11 mouse cellular contexts compared by ENCODE assay signal in the genomic region with DNA sequence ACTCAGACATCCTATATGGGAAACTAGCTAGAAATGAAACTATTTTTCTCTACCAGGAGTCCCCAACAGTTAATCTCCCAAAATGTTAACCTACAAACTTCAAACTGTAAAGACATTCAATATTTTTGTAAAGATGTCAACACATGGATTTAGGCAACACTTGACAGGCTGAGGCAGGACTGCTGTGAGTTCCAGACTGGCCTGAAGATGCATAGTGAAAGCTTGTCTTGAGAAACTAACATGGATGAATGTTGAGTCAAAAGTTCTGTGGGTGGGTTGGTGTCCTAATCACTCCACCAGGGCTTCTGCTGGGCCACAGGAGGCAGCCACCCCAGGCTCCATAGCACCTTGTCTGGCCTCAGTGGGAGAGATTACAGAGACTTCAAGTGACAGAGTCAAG. TPM values are rescaled to one million over a fixed set of nuclear protein-coding genes. Genes with fewer than 3 reads are reported as not detected.
DNase-seq lines count a peak whose midpoint lies in the region; ATAC-seq lines count a peak whose summit lies in the region.
"Had no signal": no experiment of that assay in that cellular context is flagged by ENCODE, and none has a peak within 500 bp of the region (broad histone marks: within the 10 kb centered on the region; RNA-seq: fewer than 3 reads in every experiment).

No protein-coding gene starts in this region.

- peak overlapping the region; percentile 98; the same call in 1 of the 2 replicates for H3K4me3 ChIP-seq in lung, embryonic 15.5 days
- H3K4me3 ChIP-seq in embryonic facial prominence, embryonic 15.5 days (replicated peaks), result 0 out of 2 replicates have a peak overlapping the region, but pooled peaks have one; percentile 93
- H3K4me3 ChIP-seq in hindbrain, embryonic 16.5 days (ENCODE audit: low read length), result no peak overlapping the region
- H3K4me3 ChIP-seq in midbrain, embryonic 13.5 days (replicated peaks), result peak overlapping the region; percentile 90

- H3K36me3 ChIP-seq in lung, embryonic 15.5 days, result no peaks in the 10 kb centered on the region
- peaks cover 8% of the 10 kb centered on the region; the same call in 1 of the 2 replicates for H3K36me3 ChIP-seq in embryonic facial prominence, embryonic 15.5 days
- no peaks in the 10 kb centered on the region for H3K36me3 ChIP-seq in hindbrain, embryonic 16.5 days (ENCODE audit: control insufficient read depth, insufficient read depth, low read length)
- no peaks in the 10 kb centered on the region for H3K36me3 ChIP-seq in midbrain, embryonic 13.5 days

- H3K9ac ChIP-seq in lung, embryonic 15.5 days, result no peak overlapping the region
- no peak overlapping the region for H3K9ac ChIP-seq in embryonic facial prominence, embryonic 15.5 days
- no peak overlapping the region for H3K9ac ChIP-seq in hindbrain, embryonic 16.5 days (ENCODE audit: low read depth, low read length)
- H3K9ac ChIP-seq in midbrain, embryonic 13.5 days (replicated peaks), result no peak overlapping the region

- no peak for DNase-seq in lung, postnatal 4 days
- DNase-seq in ovary, adult 18-20 months (ENCODE audit: low spot score), result no peak
- DNase-seq in frontal cortex, postnatal 25 days (ENCODE audit: low spot score in 2 of 2), result no peak
- no peak for DNase-seq in layer of hippocampus, adult 11-12 months (ENCODE audit: low spot score)
- DNase-seq: cerebellum, adult 8-10 months; kidney, adult 18-20 months; right cerebral cortex, postnatal 14 days had no signal

- ATAC-seq in lung, embryonic 15.5 days (ENCODE audit: borderline replicate concordance, extremely low read depth, low FRiP score, low TSS enrichment), result no peak
- ATAC-seq in embryonic facial prominence, embryonic 15.5 days (ENCODE audit: insufficient number of reproducible peaks, low FRiP score, low TSS enrichment, low read depth), result no peak
- no peak for ATAC-seq in hindbrain, embryonic 16.5 days
- ATAC-seq in midbrain, embryonic 13.5 days, result no peak

- H3K27me3 ChIP-seq in lung, embryonic 15.5 days, result no peaks in the 10 kb centered on the region
- H3K27me3 ChIP-seq in embryonic facial prominence, embryonic 15.5 days, result no peaks in the 10 kb centered on the region
- H3K27me3 ChIP-seq in hindbrain, embryonic 16.5 days (replicated peaks; ENCODE audit: control insufficient read depth, insufficient read depth, low read length), result no peaks in the 10 kb centered on the region
- H3K27me3 ChIP-seq in midbrain, embryonic 13.5 days, result no peaks in the 10 kb centered on the region

- H3K4me2 ChIP-seq in lung, embryonic 15.5 days, result peak overlapping the region; percentile 60; the same call in 1 of the 2 replicates
- peak overlapping the region; percentile 64; the same call in 1 of the 2 replicates for H3K4me2 ChIP-seq in embryonic facial prominence, embryonic 15.5 days (replicated peaks)
- H3K4me2 ChIP-seq in hindbrain, embryonic 16.5 days (ENCODE audit: low read length), result peak overlapping the region; percentile 81
- H3K4me2 ChIP-seq in midbrain, embryonic 13.5 days (replicated peaks), result peak overlapping the region; percentile 83

- H3K4me1 ChIP-seq in lung, embryonic 15.5 days, result peaks cover 18% of the 10 kb centered on the region
- H3K4me1 ChIP-seq in embryonic facial prominence, embryonic 15.5 days, result peaks cover 25% of the 10 kb centered on the region
- peaks cover 17% of the 10 kb centered on the region for H3K4me1 ChIP-seq in hindbrain, embryonic 16.5 days (ENCODE audit: control insufficient read depth, insufficient read depth, low read depth, low read length)
- peaks cover 24% of the 10 kb centered on the region for H3K4me1 ChIP-seq in midbrain, embryonic 13.5 days (replicated peaks)

- no peak overlapping the region for H3K27ac ChIP-seq in lung, embryonic 15.5 days
- H3K27ac ChIP-seq in embryonic facial prominence, embryonic 15.5 days (replicated peaks), result no peak overlapping the region
- no peak overlapping the region for H3K27ac ChIP-seq in hindbrain, embryonic 16.5 days (ENCODE audit: low read depth, low read length)
- no peak overlapping the region for H3K27ac ChIP-seq in midbrain, embryonic 13.5 days

- no peaks in the 10 kb centered on the region for H3K9me3 ChIP-seq in lung, embryonic 15.5 days
- H3K9me3 ChIP-seq in embryonic facial prominence, embryonic 15.5 days (replicated peaks), result no peaks in the 10 kb centered on the region
- no peaks in the 10 kb centered on the region for H3K9me3 ChIP-seq in hindbrain, embryonic 16.5 days (ENCODE audit: control insufficient read depth, low read length)
- H3K9me3 ChIP-seq in midbrain, embryonic 13.5 days, result no peaks in the 10 kb centered on the region

RNA-seq across cellular contexts. Expression of a gene that starts 2.2 kb away (rescaled TPM):
- 13.5 and 15.4 TPM in 2 replicates for polyA plus RNA-seq in lung, embryonic 15.5 days (2015; fragmentation: Nextera tagmentation; extraction: Ambion mirVana)
- polyA plus RNA-seq in embryonic facial prominence, embryonic 15.5 days (2015; fragmentation: Nextera tagmentation; extraction: Ambion mirVana), result 16.1 and 17.7 TPM in 2 replicates
- polyA plus RNA-seq in hindbrain, embryonic 16.5 days (2015; fragmentation: Nextera tagmentation; extraction: Ambion mirVana), result 17.4 and 20.3 TPM in 2 replicates
- 26.2 and 28.5 TPM in 2 replicates for polyA plus RNA-seq in midbrain, embryonic 13.5 days (2015; fragmentation: Nextera tagmentation; extraction: Ambion mirVana)

RNA-seq across cellular contexts. Expression of a gene that starts 8.9 kb away (rescaled TPM):
- polyA plus RNA-seq in lung, embryonic 15.5 days (2015; fragmentation: Nextera tagmentation; extraction: Ambion mirVana), result 2.8 and 2.9 TPM in 2 replicates
- polyA plus RNA-seq in embryonic facial prominence, embryonic 15.5 days (2015; fragmentation: Nextera tagmentation; extraction: Ambion mirVana), result 15.9 and 23.5 TPM in 2 replicates
- polyA plus RNA-seq in hindbrain, embryonic 16.5 days (2015; fragmentation: Nextera tagmentation; extraction: Ambion mirVana), result not detected in 2 replicates
- not detected in 2 replicates for polyA plus RNA-seq in midbrain, embryonic 13.5 days (2015; fragmentation: Nextera tagmentation; extraction: Ambion mirVana)

RNA-seq across cellular contexts. Expression of a gene that starts 19.7 kb away (rescaled TPM):
- 0.09 TPM in 1 of 2 replicates, not detected in the other for polyA plus RNA-seq in lung, embryonic 15.5 days (2015; fragmentation: Nextera tagmentation; extraction: Ambion mirVana)
- polyA plus RNA-seq in embryonic facial prominence, embryonic 15.5 days (2015; fragmentation: Nextera tagmentation; extraction: Ambion mirVana), result 0.14 and 0.19 TPM in 2 replicates
- polyA plus RNA-seq in hindbrain, embryonic 16.5 days (2015; fragmentation: Nextera tagmentation; extraction: Ambion mirVana), result 0.38 and 0.40 TPM in 2 replicates
- polyA plus RNA-seq in midbrain, embryonic 13.5 days (2015; fragmentation: Nextera tagmentation; extraction: Ambion mirVana), result 0.48 and 0.64 TPM in 2 replicates

RNA-seq across cellular contexts. Expression of a gene that starts 36.8 kb away (rescaled TPM):
- polyA plus RNA-seq in lung, embryonic 15.5 days (2015; fragmentation: Nextera tagmentation; extraction: Ambion mirVana), result 9.9 and 11.0 TPM in 2 replicates
- polyA plus RNA-seq in embryonic facial prominence, embryonic 15.5 days (2015; fragmentation: Nextera tagmentation; extraction: Ambion mirVana), result 13.4 and 14.6 TPM in 2 replicates
- polyA plus RNA-seq in hindbrain, embryonic 16.5 days (2015; fragmentation: Nextera tagmentation; extraction: Ambion mirVana), result 4.7 and 5.4 TPM in 2 replicates
- polyA plus RNA-seq in midbrain, embryonic 13.5 days (2015; fragmentation: Nextera tagmentation; extraction: Ambion mirVana), result 3.3 and 3.5 TPM in 2 replicates

RNA-seq across cellular contexts. Expression of a gene that starts 56.8 kb away (rescaled TPM):
- polyA plus RNA-seq in lung, embryonic 15.5 days (2015; fragmentation: Nextera tagmentation; extraction: Ambion mirVana), result 1.8 and 2.0 TPM in 2 replicates
- polyA plus RNA-seq in embryonic facial prominence, embryonic 15.5 days (2015; fragmentation: Nextera tagmentation; extraction: Ambion mirVana), result 5.1 and 5.5 TPM in 2 replicates
- polyA plus RNA-seq in hindbrain, embryonic 16.5 days (2015; fragmentation: Nextera tagmentation; extraction: Ambion mirVana), result 33.7 and 36.2 TPM in 2 replicates
- 17.3 and 18.1 TPM in 2 replicates for polyA plus RNA-seq in midbrain, embryonic 13.5 days (2015; fragmentation: Nextera tagmentation; extraction: Ambion mirVana)
